12 mouse cellular contexts compared by ENCODE assay signal in the genomic region with DNA sequence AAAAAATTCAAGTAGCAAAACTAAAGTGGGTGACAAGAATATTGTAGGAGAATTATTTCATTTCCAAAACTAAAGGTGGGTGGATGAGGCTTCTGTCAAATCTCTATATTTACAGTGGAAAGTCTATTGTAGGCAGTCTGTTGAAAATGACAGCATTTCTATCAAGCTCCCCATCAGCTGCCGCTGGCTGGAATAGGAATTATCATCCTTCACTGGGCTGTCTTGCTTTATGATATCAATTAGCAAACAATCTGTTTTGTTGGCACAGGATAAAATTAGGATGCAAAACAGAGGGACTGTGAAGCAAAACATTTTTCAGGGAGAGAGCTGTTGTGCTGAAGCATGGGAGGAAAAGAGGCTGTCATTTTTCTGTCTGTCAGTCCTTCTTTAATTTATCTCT.
DNase-seq lines count a peak whose midpoint lies in the region.
"Had no signal": no experiment of that assay in that cellular context is flagged by ENCODE, and none has a peak within 500 bp of the region (broad histone marks: within the 10 kb centered on the region; RNA-seq: fewer than 3 reads in every experiment).

No protein-coding gene starts in this region.

- intact Hi-C loops in heart, postnatal 14 days (cut with DNase I), result no loop called here

- H3K27me3 ChIP-seq in hindbrain, embryonic 10.5 days (ENCODE audit: insufficient read depth, poor library complexity, severe bottlenecking), result no peaks in the 10 kb centered on the region
- H3K27me3 ChIP-seq: heart, embryonic 13.5 days; limb, embryonic 12.5 days; lung, embryonic 15.5 days had no signal

- H3K4me3 ChIP-seq in hindbrain, embryonic 10.5 days, result no peak overlapping the region
- H3K4me3 ChIP-seq: heart, embryonic 13.5 days; limb, embryonic 12.5 days; lung, embryonic 15.5 days had no signal

- no peaks in the 10 kb centered on the region for H3K9me3 ChIP-seq in hindbrain, embryonic 10.5 days
- H3K9me3 ChIP-seq: heart, embryonic 13.5 days; limb, embryonic 12.5 days; lung, embryonic 15.5 days had no signal

- 0 out of 2 replicates have a peak overlapping the region, but pooled peaks have one; percentile 50 for H3K27ac ChIP-seq in hindbrain, embryonic 10.5 days
- H3K27ac ChIP-seq: heart, embryonic 13.5 days; limb, embryonic 12.5 days; lung, embryonic 15.5 days had no signal

- peaks cover 12% of the 10 kb centered on the region; the same call in 1 of the 2 replicates for H3K4me1 ChIP-seq in hindbrain, embryonic 10.5 days (replicated peaks)
- H3K4me1 ChIP-seq: heart, embryonic 13.5 days; limb, embryonic 12.5 days; lung, embryonic 15.5 days had no signal

- WGBS in hindbrain, embryonic 10.5 days, result 50% methylated on average over 1 of the region's 1 CpGs

- peak; percentile 36 to 53 for DNase-seq in right cerebral cortex, postnatal 10 days (ENCODE audit: low spot score in 2 of 2)
- no peak for DNase-seq in right cerebral cortex, postnatal 14 days
- no peak for DNase-seq in hindbrain, embryonic 10.5 days (ENCODE audit: low spot score)
- peak; percentile 37 to 46 for DNase-seq in layer of hippocampus, postnatal 36 days
- DNase-seq in telencephalon, adult 2 months (ENCODE audit: low read depth, low spot score), result peak; percentile 60
- DNase-seq in spleen, postnatal 4 days (ENCODE audit: low spot score in 2 of 2), result no peak
- no peak for DNase-seq in thymus, postnatal 10 days (ENCODE audit: low spot score in 2 of 2)
- no peak for DNase-seq in heart, postnatal 14 days
- DNase-seq: kidney, adult 8-10 months had no signal

- H3K36me3 ChIP-seq in hindbrain, embryonic 10.5 days, result no peaks in the 10 kb centered on the region
- H3K36me3 ChIP-seq: heart, embryonic 13.5 days; limb, embryonic 12.5 days; lung, embryonic 15.5 days had no signal

Comparison
In these comparisons a context has a peak if more than half of its experiments do, and no peak if none do; other contexts are left out.
1. DNase-seq: peak in right cerebral cortex, postnatal 10 days (2 of 2), layer of hippocampus, postnatal 36 days (2 of 2) and telencephalon, adult 2 months (single experiment); none in right cerebral cortex, postnatal 14 days (single experiment), hindbrain, embryonic 10.5 days (single experiment), spleen, postnatal 4 days (0 of 2), thymus, postnatal 10 days (0 of 2) and heart, postnatal 14 days (0 of 2).